Mouse (Mus musculus) erythroblast, embryonic 14.5 days (primary cell): Measurements from ENCODE around the gene Tmem200a.

Experiments
- GATA1 ChIP-seq: IDR thresholded peaks from 2 replicates; pipeline ENCODE4 v1.6.1; 2012; ENCODE audit warnings: low read length, inconsistent platforms, mixed read lengths
- TAL1 ChIP-seq: IDR thresholded peaks from 3 replicates; pipeline ENCODE4 v1.6.1; 2012; ENCODE audit warnings: low read length, inconsistent platforms, mixed read lengths

DNA sequence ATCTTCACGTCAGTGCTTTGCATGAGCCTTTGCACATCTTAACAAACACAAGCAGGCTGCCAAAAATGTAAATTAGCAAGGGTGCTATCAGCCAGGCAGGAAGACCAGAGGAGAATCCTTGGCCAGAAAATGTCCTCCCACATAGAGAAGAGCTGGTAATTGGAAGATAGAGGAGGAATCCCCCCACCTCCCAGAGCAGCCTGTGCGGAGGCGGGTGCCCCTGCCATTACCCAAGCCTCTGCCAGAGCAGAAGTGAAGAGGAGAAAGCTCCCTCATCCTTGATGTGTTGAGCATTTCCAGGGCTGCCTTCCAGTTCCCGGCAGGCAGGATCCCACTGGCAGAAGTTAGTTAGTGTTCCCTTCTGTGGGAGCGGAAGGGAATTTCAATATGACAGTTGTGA is 43.9 kb downstream of the Tmem200a start:
- no peak for TF ChIP-seq TAL1
- TF ChIP-seq GATA1: no peak
